Mouse (Mus musculus): ENCODE results near the gene Nrcam. TPM values are rescaled to one million over a fixed set of nuclear protein-coding genes. Genes with fewer than 3 reads are reported as not detected.

Nrcam gene
- total and polyA plus RNA-seq, 2 experiments from 2014 or later = 101 to 185 TPM

DNA sequence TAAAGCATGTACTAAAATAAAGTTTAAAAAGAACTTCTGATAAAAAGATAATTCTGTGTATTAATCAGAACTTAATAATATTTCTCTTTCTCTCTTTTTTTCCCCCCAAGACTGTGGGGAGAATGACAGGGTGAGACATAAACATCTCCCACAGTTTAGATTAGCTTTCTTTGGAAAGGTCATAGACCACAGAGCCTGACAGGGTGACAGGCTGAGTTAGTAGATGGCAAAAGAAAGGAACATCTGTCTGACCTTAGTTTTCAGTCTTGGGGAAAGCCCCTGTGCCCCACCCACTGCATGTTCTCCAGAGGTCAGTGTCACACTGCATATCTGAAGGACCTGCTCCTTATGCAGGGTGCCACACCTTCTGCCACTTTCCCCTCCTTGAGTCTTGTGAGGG, 222.9 kb downstream of the Nrcam start:
- Histone ChIP-seq H3K9ac (no peak overlapping the region), H3K27me3 (ENCODE audit: insufficient read depth, low read length) (no peaks in the 10 kb centered on the region), H3K4me1 (ENCODE audit: insufficient read depth) (no peaks in the 10 kb centered on the region), H3K27ac (ENCODE audit: low read depth, low read length) (no peak overlapping the region), H3K9me3 (ENCODE audit: low read length) (no peaks in the 10 kb centered on the region), H3K36me3 (ENCODE audit: insufficient read depth) (peaks cover 16% of the 10 kb centered on the region; the same call in 1 of the 2 replicates), H3K4me3 (ENCODE audit: low read depth, low read length) (no peak overlapping the region), H3K4me2 (ENCODE audit: low read depth) (no peak overlapping the region)
- DNase-seq = no peak
- no peak for TF ChIP-seq CTCF (IDR thresholded peaks at IDR 0.05; ENCODE audit: low read depth)
- no peak for ATAC-seq

DNA sequence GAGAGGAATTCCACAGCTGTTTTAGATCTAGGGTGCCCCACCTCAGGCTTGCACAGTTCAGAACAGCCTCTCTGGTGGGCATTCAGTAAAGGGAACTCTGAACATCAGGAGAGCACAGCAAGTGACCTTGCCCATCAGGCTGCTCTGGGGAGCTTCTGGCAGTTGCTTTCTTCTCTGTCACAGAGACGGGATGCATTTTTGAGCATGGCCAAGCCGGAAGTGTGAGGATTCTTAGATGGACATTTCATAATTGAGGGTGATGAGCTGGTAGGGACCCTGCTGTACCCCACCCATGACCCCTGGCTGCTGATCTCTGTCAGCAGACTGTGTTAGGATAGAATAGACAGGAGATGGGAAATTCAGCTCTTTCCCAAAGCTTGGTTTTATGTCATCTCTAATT, 225.4 kb downstream of the Nrcam start:
- no peak for TF ChIP-seq CTCF (IDR thresholded peaks at IDR 0.05; ENCODE audit: low read depth)
- H3K4me2 ChIP-seq (ENCODE audit: low read depth) = no peak overlapping the region
- WGBS = 86% methylated on average over 2 of the region's 2 CpGs
- H3K36me3 ChIP-seq (ENCODE audit: insufficient read depth) = peaks cover 21% of the 10 kb centered on the region; the same call in 1 of the 2 replicates
- no peaks in the 10 kb centered on the region for H3K27me3 ChIP-seq (ENCODE audit: insufficient read depth, low read length)
- no peak overlapping the region for H3K4me3 ChIP-seq (ENCODE audit: low read depth, low read length)
- ATAC-seq (no peak), DNase-seq (no peak)
- H3K4me1 ChIP-seq (ENCODE audit: insufficient read depth) = no peaks in the 10 kb centered on the region
- no peak overlapping the region for H3K9ac ChIP-seq
- H3K27ac ChIP-seq (ENCODE audit: low read depth, low read length) = no peak overlapping the region
- no peaks in the 10 kb centered on the region for H3K9me3 ChIP-seq (ENCODE audit: low read length)

DNA sequence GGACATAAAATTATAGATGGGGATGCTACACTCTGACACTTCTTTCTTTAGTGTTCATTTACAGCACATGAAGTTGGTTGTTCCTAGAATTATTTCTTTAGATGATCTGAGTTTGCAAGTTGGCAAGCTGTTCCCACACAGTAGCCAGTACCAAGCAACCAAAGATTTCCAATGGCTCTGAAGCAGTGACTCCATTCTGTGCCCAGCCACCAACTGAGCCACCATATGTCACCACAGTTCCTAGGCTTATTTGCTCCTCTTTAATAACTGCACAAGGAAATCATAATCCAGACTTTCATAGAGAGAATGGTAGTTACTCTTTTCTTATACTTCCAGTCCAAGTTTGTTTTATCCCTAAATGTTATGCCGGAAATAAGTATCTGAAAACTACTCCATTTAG, 226.1 kb downstream of the Nrcam start:
- no peak for TF ChIP-seq CTCF (IDR thresholded peaks at IDR 0.05; ENCODE audit: low read depth)
- no peaks in the 10 kb centered on the region for H3K27me3 ChIP-seq (ENCODE audit: insufficient read depth, low read length)
- H3K9me3 ChIP-seq (ENCODE audit: low read length) = no peaks in the 10 kb centered on the region
- H3K36me3 ChIP-seq (ENCODE audit: insufficient read depth) = peaks cover 20% of the 10 kb centered on the region; the same call in 1 of the 2 replicates
- no peak for DNase-seq
- WGBS = 85% methylated on average over 1 of the region's 1 CpGs
- H3K9ac ChIP-seq = no peak overlapping the region
- no peak overlapping the region for H3K27ac ChIP-seq (ENCODE audit: low read depth, low read length)
- no peaks in the 10 kb centered on the region for H3K4me1 ChIP-seq (ENCODE audit: insufficient read depth)
- H3K4me3 ChIP-seq (ENCODE audit: low read depth, low read length) = no peak overlapping the region
- no peak overlapping the region for H3K4me2 ChIP-seq (ENCODE audit: low read depth)
- ATAC-seq = no peak

DNA sequence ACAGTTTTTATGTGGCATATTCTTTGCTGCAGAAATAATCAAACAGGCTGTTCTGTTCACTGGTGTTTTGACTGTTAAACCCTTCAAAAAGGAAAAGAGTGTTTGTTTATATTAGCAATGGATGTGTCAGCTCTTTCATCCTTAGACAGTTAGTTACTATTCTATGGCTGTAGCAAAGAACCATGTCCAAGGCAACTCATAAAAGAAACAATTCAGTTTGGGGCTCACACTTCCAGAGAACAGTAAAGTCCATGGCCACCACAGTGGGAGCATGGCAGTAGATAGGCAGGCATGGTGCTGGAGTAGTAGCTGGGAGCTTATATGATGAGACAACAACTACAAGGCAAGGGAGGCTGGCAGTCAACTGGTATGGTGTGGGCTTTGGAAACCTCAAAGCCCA, 231.3 kb downstream of the Nrcam start:
- Histone ChIP-seq H3K9ac (no peak overlapping the region), H3K4me2 (ENCODE audit: low read depth) (no peak overlapping the region), H3K27me3 (ENCODE audit: insufficient read depth, low read length) (no peaks in the 10 kb centered on the region), H3K9me3 (ENCODE audit: low read length) (no peaks in the 10 kb centered on the region), H3K4me3 (ENCODE audit: low read depth, low read length) (no peak overlapping the region), H3K36me3 (ENCODE audit: insufficient read depth) (peaks cover 25% of the 10 kb centered on the region), H3K4me1 (ENCODE audit: insufficient read depth) (no peaks in the 10 kb centered on the region), H3K27ac (ENCODE audit: low read depth, low read length) (no peak overlapping the region)
- DNase-seq = no peak
- TF ChIP-seq CTCF (IDR thresholded peaks at IDR 0.05; ENCODE audit: low read depth) = no peak
- no peak for ATAC-seq

DNA sequence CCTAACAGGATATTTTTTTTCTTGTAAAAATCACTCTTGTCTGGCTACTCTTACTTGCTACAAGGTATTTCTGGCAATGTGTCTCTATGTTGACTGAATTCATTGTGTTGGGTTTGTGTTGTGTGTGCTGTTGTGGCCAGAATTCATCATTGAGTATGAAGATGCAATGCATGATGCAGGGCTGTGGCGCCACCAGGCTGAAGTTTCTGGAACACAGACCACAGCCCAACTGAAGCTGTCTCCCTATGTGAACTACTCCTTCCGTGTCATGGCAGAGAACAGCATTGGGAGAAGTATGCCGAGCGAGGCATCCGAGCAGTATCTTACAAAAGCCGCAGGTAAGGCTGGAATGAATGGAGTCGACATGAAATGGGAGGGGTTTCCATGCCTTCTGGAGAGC, 241.4 kb downstream of the Nrcam start:
- Histone ChIP-seq H3K9ac (no peak overlapping the region), H3K27ac (ENCODE audit: low read depth, low read length) (no peak overlapping the region), H3K4me1 (ENCODE audit: insufficient read depth) (no peaks in the 10 kb centered on the region), H3K4me2 (ENCODE audit: low read depth) (no peak overlapping the region), H3K4me3 (ENCODE audit: low read depth, low read length) (no peak overlapping the region), H3K9me3 (ENCODE audit: low read length) (no peaks in the 10 kb centered on the region), H3K36me3 (ENCODE audit: insufficient read depth) (peaks cover 36% of the 10 kb centered on the region), H3K27me3 (ENCODE audit: insufficient read depth, low read length) (no peaks in the 10 kb centered on the region)
- peak; percentile 67 for TF ChIP-seq CTCF (IDR thresholded peaks at IDR 0.05; ENCODE audit: low read depth)
- ATAC-seq (peak; percentile 67; the same call in 1 of the 2 replicates), DNase-seq (peak; percentile 35)
- WGBS = 88% methylated on average over 7 of the region's 7 CpGs

DNA sequence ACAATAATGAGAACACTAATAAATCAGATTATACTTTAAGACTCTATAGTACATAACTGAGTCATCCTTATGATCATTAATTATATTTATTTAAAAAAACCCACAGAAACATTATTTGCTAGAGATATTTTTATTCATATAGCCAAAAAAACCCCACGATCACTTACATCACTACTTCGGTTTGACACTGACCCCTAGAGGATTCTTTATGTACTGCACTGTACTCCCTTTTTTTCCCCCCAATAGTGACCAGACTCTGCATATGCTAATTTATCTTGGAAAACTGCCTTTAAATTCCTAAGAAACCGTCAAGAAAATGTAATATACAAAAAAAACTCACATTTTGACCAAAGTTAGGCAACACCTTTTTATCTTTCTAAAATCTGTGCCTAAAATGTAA, 244.0 kb downstream of the Nrcam start:
- Histone ChIP-seq H3K36me3 (ENCODE audit: insufficient read depth) (peaks cover 37% of the 10 kb centered on the region), H3K4me2 (ENCODE audit: low read depth) (no peak overlapping the region)

DNA sequence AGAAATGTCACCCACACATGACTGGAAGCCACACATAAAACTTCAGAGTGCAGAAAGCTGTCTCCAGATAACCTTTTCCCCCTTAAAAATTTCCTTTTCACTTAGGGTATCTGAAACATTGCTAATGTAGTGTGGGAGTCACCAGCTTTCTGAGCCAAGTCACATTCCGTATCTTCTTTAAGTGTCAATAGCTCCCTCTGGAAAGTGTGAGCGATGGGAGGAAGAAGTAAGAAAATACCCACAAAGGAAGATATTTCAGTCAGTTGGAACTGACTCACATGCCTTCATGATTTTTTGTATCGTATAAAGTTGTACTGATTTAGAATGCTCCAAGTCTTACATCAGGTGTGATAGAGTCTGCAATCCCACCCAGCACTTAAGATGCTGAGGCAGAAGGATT, 245.5 kb downstream of the Nrcam start:
- Histone ChIP-seq H3K4me1 (ENCODE audit: insufficient read depth) (no peaks in the 10 kb centered on the region), H3K4me2 (ENCODE audit: low read depth) (no peak overlapping the region), H3K27me3 (ENCODE audit: insufficient read depth, low read length) (no peaks in the 10 kb centered on the region), H3K36me3 (ENCODE audit: insufficient read depth) (peaks cover 35% of the 10 kb centered on the region), H3K9me3 (ENCODE audit: low read length) (no peaks in the 10 kb centered on the region), H3K4me3 (ENCODE audit: low read depth, low read length) (no peak overlapping the region), H3K27ac (ENCODE audit: low read depth, low read length) (no peak overlapping the region), H3K9ac (no peak overlapping the region)
- 93% methylated on average over 3 of the region's 3 CpGs for WGBS
- no peak for ATAC-seq
- TF ChIP-seq CTCF (IDR thresholded peaks at IDR 0.05; ENCODE audit: low read depth) = no peak
- DNase-seq = no peak

More for the DNA sequence above, 244.0 kb downstream of the Nrcam start:
- Histone ChIP-seq H3K4me3 (ENCODE audit: low read depth, low read length) (no peak overlapping the region), H3K9me3 (ENCODE audit: low read length) (no peaks in the 10 kb centered on the region), H3K27ac (ENCODE audit: low read depth, low read length) (no peak overlapping the region), H3K4me1 (ENCODE audit: insufficient read depth) (no peaks in the 10 kb centered on the region), H3K27me3 (ENCODE audit: insufficient read depth, low read length) (no peaks in the 10 kb centered on the region), H3K9ac (no peak overlapping the region)
- ATAC-seq (peak; percentile 66; the same call in 1 of the 2 replicates), DNase-seq (peak; percentile 75)
- peak; percentile 78 for TF ChIP-seq CTCF (IDR thresholded peaks at IDR 0.05; ENCODE audit: low read depth)
- 6% methylated on average over 3 of the region's 3 CpGs for WGBS

Measured in forebrain, postnatal 0 days (tissue).